Mouse (Mus musculus): Measurements from ENCODE around the gene Acbd4. TPM values are rescaled to one million over a fixed set of nuclear protein-coding genes. Genes with fewer than 3 reads are reported as not detected.

Acbd4 gene
- polyA plus RNA-seq, 1 experiment from 2014 or later: 27.8 TPM

- Histone ChIP-seq H3K4me3 (no peak overlapping the region), H3K9me3 (no peaks in the 10 kb centered on the region), H3K36me3 (peaks cover 6% of the 10 kb centered on the region; the same call in 1 of the 2 replicates), H3K4me2 (no peak overlapping the region), H3K27ac (no peak overlapping the region), H3K9ac (no peak overlapping the region), H3K4me1 (peaks cover 26% of the 10 kb centered on the region), H3K27me3 (peaks cover 6% of the 10 kb centered on the region; the same call in 1 of the 2 replicates)
- ATAC-seq (ENCODE audit: insufficient number of reproducible peaks, low FRiP score, low TSS enrichment, low read depth): no peak
- 73% methylated on average over 7 of the region's 7 CpGs for WGBS
Measured at GRCm38 (mm10) chr11:103104469-103104868, 3.0 kb downstream of the Acbd4 start.

- no peak for ATAC-seq (ENCODE audit: insufficient number of reproducible peaks, low FRiP score, low TSS enrichment, low read depth)
- Histone ChIP-seq H3K9ac (no peak overlapping the region), H3K4me3 (no peak overlapping the region), H3K4me2 (no peak overlapping the region), H3K27ac (no peak overlapping the region), H3K9me3 (no peaks in the 10 kb centered on the region), H3K27me3 (peaks cover 5% of the 10 kb centered on the region; the same call in 1 of the 2 replicates), H3K4me1 (peaks cover 26% of the 10 kb centered on the region), H3K36me3 (peaks cover 6% of the 10 kb centered on the region; the same call in 1 of the 2 replicates)
- WGBS: 46% methylated on average over 14 of the region's 14 CpGs
Measured at GRCm38 (mm10) chr11:103105180-103105725, 3.8 kb downstream of the Acbd4 start.

GRCm38 (mm10) chr11:103105810-103106209 lies 4.3 kb downstream of the Acbd4 start:
- Histone ChIP-seq H3K9ac (no peak overlapping the region), H3K27ac (no peak overlapping the region), H3K4me2 (no peak overlapping the region), H3K4me3 (no peak overlapping the region), H3K9me3 (no peaks in the 10 kb centered on the region), H3K36me3 (peaks cover 6% of the 10 kb centered on the region; the same call in 1 of the 2 replicates), H3K27me3 (0 out of 2 replicates have a peak, but pooled peaks cover 5% of the 10 kb centered on the region), H3K4me1 (peaks cover 25% of the 10 kb centered on the region)
- no peak for ATAC-seq (ENCODE audit: insufficient number of reproducible peaks, low FRiP score, low TSS enrichment, low read depth)
- 86% methylated on average over 6 of the region's 6 CpGs for WGBS

GRCm38 (mm10) chr11:103106386-103106785 lies 4.9 kb downstream of the Acbd4 start:
- H3K27ac ChIP-seq: no peak overlapping the region
- no peak overlapping the region for H3K4me2 ChIP-seq
- 59% methylated on average over 4 of the region's 4 CpGs for WGBS
- no peak overlapping the region for H3K4me3 ChIP-seq
- peaks cover 23% of the 10 kb centered on the region for H3K4me1 ChIP-seq
- no peak for ATAC-seq (ENCODE audit: insufficient number of reproducible peaks, low FRiP score, low TSS enrichment, low read depth)
- no peaks in the 10 kb centered on the region for H3K9me3 ChIP-seq
- peaks cover 6% of the 10 kb centered on the region; the same call in 1 of the 2 replicates for H3K36me3 ChIP-seq
- H3K9ac ChIP-seq: no peak overlapping the region
- no peaks in the 10 kb centered on the region for H3K27me3 ChIP-seq

- H3K4me3 ChIP-seq: peak overlapping the region; percentile 39
- no peak overlapping the region for H3K9ac ChIP-seq
- no peaks in the 10 kb centered on the region for H3K9me3 ChIP-seq
- H3K4me2 ChIP-seq: peak overlapping the region; percentile 76
- H3K27ac ChIP-seq: peak overlapping the region; percentile 72
- peaks cover 37% of the 10 kb centered on the region for H3K4me1 ChIP-seq
- no peak for ATAC-seq (ENCODE audit: insufficient number of reproducible peaks, low FRiP score, low TSS enrichment, low read depth)
- no peaks in the 10 kb centered on the region; the same call in 1 of the 2 replicates for H3K27me3 ChIP-seq
- H3K36me3 ChIP-seq: peaks cover 3% of the 10 kb centered on the region; the same call in 1 of the 2 replicates
- WGBS: 19% methylated on average over 10 of the region's 10 CpGs
Measured at GRCm38 (mm10) chr11:103111301-103111700, 9.8 kb downstream of the Acbd4 start.

- peaks cover 39% of the 10 kb centered on the region for H3K4me1 ChIP-seq
- peak overlapping the region; percentile 72 for H3K27ac ChIP-seq
- peak overlapping the region; percentile 76 for H3K4me2 ChIP-seq
- peak overlapping the region; percentile 18; the same call in 1 of the 2 replicates for H3K9ac ChIP-seq
- ATAC-seq (ENCODE audit: insufficient number of reproducible peaks, low FRiP score, low TSS enrichment, low read depth): no peak
- H3K27me3 ChIP-seq: no peaks in the 10 kb centered on the region; the same call in 1 of the 2 replicates
- H3K9me3 ChIP-seq: no peaks in the 10 kb centered on the region
- H3K4me3 ChIP-seq: peak overlapping the region; percentile 39
- 3% methylated on average over 28 of the region's 28 CpGs for WGBS
- no peaks in the 10 kb centered on the region for H3K36me3 ChIP-seq
Measured at GRCm38 (mm10) chr11:103111881-103112551, 10.5 kb downstream of the Acbd4 start.

DNA sequence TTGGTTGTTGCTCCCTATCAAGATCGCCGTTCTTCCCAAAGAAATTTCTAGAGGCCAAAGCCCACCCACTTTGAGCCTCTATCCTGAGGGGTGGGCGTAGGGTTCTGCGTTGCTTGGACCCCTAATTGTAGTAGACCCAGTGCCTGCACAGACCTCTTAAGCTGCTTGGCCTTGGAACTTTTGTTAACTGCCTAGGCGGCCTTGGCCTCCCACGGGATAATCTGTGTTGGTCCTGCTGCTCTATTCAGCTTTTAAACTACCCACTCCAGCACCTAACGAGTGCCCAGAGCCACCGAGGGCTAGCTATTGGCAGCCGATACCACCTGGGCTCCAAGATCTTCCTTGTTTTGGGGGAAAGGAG lies 11.1 kb downstream of the Acbd4 start:
- no peaks in the 10 kb centered on the region for H3K9me3 ChIP-seq
- peak overlapping the region; percentile 76 for H3K4me2 ChIP-seq
- H3K27me3 ChIP-seq: no peaks in the 10 kb centered on the region; the same call in 1 of the 2 replicates
- no peaks in the 10 kb centered on the region for H3K36me3 ChIP-seq
- H3K4me3 ChIP-seq: peak overlapping the region; percentile 39
- H3K27ac ChIP-seq: peak overlapping the region; percentile 72
- H3K4me1 ChIP-seq: peaks cover 39% of the 10 kb centered on the region
- ATAC-seq (ENCODE audit: insufficient number of reproducible peaks, low FRiP score, low TSS enrichment, low read depth): no peak
- 16% methylated on average over 9 of the region's 9 CpGs for WGBS
- peak overlapping the region; percentile 18; the same call in 1 of the 2 replicates for H3K9ac ChIP-seq

DNA sequence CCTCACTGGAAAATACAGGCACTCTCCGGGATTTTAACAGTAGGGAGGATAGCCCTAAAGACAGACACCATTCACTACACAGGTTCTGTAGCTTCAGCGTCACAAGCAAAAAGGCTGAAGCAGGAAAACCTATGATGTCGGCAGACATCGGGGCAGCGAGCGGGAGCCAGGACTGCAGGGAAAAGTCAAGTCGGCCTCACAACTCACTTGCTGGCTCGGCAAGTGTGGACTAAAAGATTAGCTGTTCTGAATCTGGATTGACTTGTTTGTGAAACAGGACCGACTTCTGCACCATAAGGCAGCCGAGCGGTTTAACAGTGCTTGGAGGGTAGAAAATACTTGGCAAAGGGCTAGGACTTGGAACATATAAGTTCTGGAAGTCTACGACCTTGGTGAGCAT lies 11.5 kb downstream of the Acbd4 start:
- ATAC-seq (ENCODE audit: insufficient number of reproducible peaks, low FRiP score, low TSS enrichment, low read depth): no peak
- Histone ChIP-seq H3K9ac (no peak overlapping the region), H3K27me3 (no peaks in the 10 kb centered on the region; the same call in 1 of the 2 replicates), H3K36me3 (no peaks in the 10 kb centered on the region), H3K4me1 (peaks cover 39% of the 10 kb centered on the region), H3K4me3 (no peak overlapping the region), H3K9me3 (no peaks in the 10 kb centered on the region), H3K27ac (peak overlapping the region; percentile 72), H3K4me2 (peak overlapping the region; percentile 76)
- 39% methylated on average over 12 of the region's 12 CpGs for WGBS

DNA sequence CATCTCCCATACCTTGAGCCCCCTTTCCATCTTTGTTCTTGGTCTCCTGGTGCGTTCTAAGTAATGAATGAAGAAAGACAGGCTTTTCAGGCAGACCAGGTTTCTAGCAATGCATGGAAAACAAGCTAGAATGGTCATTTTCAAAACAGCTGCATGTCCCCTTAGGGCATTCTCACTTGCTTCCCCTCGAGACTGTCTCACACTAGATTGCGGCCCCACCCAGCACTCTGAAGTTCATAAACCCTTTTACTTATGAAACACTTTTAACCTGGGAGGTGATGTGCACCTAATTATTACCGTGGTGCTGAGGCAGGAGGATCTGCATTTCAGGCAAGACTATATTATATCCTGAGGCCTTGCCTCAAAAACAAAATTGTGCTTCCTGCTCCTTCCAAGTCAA lies 12.3 kb downstream of the Acbd4 start:
- 53% methylated on average over 4 of the region's 4 CpGs for WGBS
- Histone ChIP-seq H3K4me1 (peaks cover 44% of the 10 kb centered on the region), H3K4me2 (no peak overlapping the region), H3K27me3 (no peaks in the 10 kb centered on the region; the same call in 1 of the 2 replicates), H3K9me3 (no peaks in the 10 kb centered on the region), H3K36me3 (no peaks in the 10 kb centered on the region), H3K4me3 (no peak overlapping the region), H3K9ac (no peak overlapping the region), H3K27ac (no peak overlapping the region)
- ATAC-seq (ENCODE audit: insufficient number of reproducible peaks, low FRiP score, low TSS enrichment, low read depth): no peak

- Histone ChIP-seq H3K4me3 (peak overlapping the region; percentile 67), H3K9ac (peak overlapping the region; percentile 64), H3K36me3 (no peaks in the 10 kb centered on the region), H3K27ac (peak overlapping the region; percentile 94), H3K4me1 (peaks cover 47% of the 10 kb centered on the region), H3K9me3 (no peaks in the 10 kb centered on the region), H3K4me2 (peak overlapping the region; percentile 51), H3K27me3 (no peaks in the 10 kb centered on the region; the same call in 1 of the 2 replicates)
- WGBS: 84% methylated on average over 11 of the region's 11 CpGs
- no peak for ATAC-seq (ENCODE audit: insufficient number of reproducible peaks, low FRiP score, low TSS enrichment, low read depth)
Measured at GRCm38 (mm10) chr11:103114270-103114943, 12.9 kb downstream of the Acbd4 start.

- peak overlapping the region; percentile 51 for H3K4me2 ChIP-seq
- peak overlapping the region; percentile 67 for H3K4me3 ChIP-seq
- H3K9ac ChIP-seq: peak overlapping the region; percentile 64
- H3K9me3 ChIP-seq: no peaks in the 10 kb centered on the region
- peak overlapping the region; percentile 94 for H3K27ac ChIP-seq
- H3K4me1 ChIP-seq: peaks cover 47% of the 10 kb centered on the region
- no peaks in the 10 kb centered on the region for H3K36me3 ChIP-seq
- under 1% methylated on average over 34 of the region's 34 CpGs for WGBS
- peak; percentile 46; the same call in 1 of the 2 replicates for ATAC-seq (ENCODE audit: insufficient number of reproducible peaks, low FRiP score, low TSS enrichment, low read depth)
- no peaks in the 10 kb centered on the region; the same call in 1 of the 2 replicates for H3K27me3 ChIP-seq
Measured at GRCm38 (mm10) chr11:103115163-103116007, 13.9 kb downstream of the Acbd4 start.
